Mouse (Mus musculus): ENCODE results near the gene Dnajb9. TPM values are rescaled to one million over a fixed set of nuclear protein-coding genes. Genes with fewer than 3 reads are reported as not detected.

The Dnajb9 gene
- total RNA-seq, 2 experiments from 2014 or later: 25.8 to 28.4 TPM

Small RNAs within 50 kb of the gene (microRNA-seq; reads per million reads assigned to microRNA genes)
- 0 to 0.36 reads per million in 2 experiments for gene Mir5627

Other genes starting within 250 kb of the Dnajb9 start
- 100 to 1,000 TPM; 110 to 119 TPM for gene Pnpla8, start 11.0 kb upstream of the Dnajb9 start, total RNA-seq (2021)
- gene Nrcam, start 118.6 kb upstream of the Dnajb9 start, total RNA-seq (2021): under 1 TPM; 0.32 to 0.45 TPM